Mouse (Mus musculus): ENCODE measurements at regions not wholly inside any gene's neighbourhood (a gene's known extent, or its start where the extent isn't known, plus 50 kb on each side); places are given as distances from the start of the nearest gene placed in this dataset.

- TF ChIP-seq NELFE (IDR thresholded peaks at IDR 0.05; ENCODE audit: low read depth, low read length) (no peak), POLR2A (IDR thresholded peaks at IDR 0.05; ENCODE audit: low read depth, low read length) (no peak), CTCF (conservative IDR thresholded peaks at IDR 0.05 in 1 of 2, IDR thresholded peaks at IDR 0.05 in 1 of 2; ENCODE audit: low read depth in 2 of 2, low read length in 2 of 2) (no peak), SMC3 (IDR thresholded peaks at IDR 0.05; ENCODE audit: low read depth, low read length) (no peak), POLR2AphosphoS2 (IDR thresholded peaks at IDR 0.05; ENCODE audit: low read depth, low read length) (no peak), NRF1 (IDR thresholded peaks at IDR 0.05; ENCODE audit: low read depth, low read length) (no peak), SIN3A (IDR thresholded peaks at IDR 0.05; ENCODE audit: low read length) (no peak)
These were observed 77.7 kb upstream of the Tmem189 start for GRCm38 (mm10) chr2:167767371-167767770.
